Mouse (Mus musculus) T-cell, adult 2 months (primary cell): ENCODE measurements at regions not wholly inside any gene's neighbourhood (a gene's known extent, or its start where the extent isn't known, plus 50 kb on each side); places are given as distances from the start of the nearest gene placed in this dataset.
A peak's percentile ranks its signal among the peaks of the same experiment; 100 is the strongest.

ENCODE experiments used
- DNase-seq: peaks from one replicate; pipeline ENCODE4 v3.0.0; 2022; ENCODE audit warnings: low spot score

DNA sequence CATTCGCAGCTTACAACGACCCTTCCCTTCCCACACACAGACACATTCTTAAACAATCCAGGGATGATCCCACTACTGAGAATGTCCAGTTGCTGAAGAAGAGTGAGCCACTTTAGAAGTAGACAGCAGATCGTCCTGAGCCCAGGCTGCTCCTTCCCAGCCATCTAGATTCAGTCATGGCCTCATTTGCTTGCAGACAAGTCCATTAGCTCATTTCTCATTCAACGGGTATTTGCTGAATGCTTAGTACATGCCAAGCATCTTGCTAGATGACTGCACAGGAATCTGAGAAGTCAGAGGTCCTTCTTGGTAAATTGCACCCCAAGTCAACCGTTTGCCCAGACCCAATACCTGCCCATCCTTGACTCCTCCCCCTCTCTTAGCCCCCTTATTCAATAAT, 57.8 kb downstream of the Ier5 start:
- no peak for DNase-seq

GRCm38 (mm10) chr1:155040939-155041371, 58.5 kb downstream of the Ier5 start:
- DNase-seq = peak; percentile 75

DNA sequence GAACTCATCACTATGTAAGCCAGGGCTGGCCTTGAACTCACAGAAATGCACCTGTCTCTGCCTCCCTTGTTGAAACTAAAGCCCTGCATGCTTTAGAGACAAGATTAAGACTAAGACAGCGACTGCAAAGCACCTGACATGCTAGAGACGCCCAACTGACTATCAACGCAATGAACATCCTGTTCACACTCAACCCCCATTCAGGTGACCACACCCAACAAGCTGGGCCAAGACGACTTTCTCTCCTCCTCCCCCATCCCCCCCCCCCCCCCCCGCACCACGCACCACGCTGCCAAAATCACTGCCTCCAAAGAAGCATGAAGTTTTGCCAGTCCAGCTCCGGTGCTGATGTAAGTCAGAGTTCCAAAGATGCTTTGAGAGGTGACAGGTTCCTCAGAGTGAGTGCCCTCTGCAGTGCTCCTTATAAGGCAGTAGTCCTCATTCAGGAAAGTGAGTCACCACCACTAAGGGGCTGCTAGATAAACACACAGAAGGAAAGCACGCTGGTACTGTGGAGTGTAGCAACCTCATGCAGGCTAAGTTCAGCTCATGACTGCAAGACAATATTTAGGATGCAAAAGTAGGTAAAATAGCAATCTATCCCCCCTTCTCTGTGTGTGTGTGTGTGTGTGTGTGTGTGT, 59.2 kb downstream of the Ier5 start:
- DNase-seq = peak; percentile 81

GRCm38 (mm10) chr1:155038631-155039625, 60.5 kb downstream of the Ier5 start:
- peak; percentile 41 for DNase-seq

DNA sequence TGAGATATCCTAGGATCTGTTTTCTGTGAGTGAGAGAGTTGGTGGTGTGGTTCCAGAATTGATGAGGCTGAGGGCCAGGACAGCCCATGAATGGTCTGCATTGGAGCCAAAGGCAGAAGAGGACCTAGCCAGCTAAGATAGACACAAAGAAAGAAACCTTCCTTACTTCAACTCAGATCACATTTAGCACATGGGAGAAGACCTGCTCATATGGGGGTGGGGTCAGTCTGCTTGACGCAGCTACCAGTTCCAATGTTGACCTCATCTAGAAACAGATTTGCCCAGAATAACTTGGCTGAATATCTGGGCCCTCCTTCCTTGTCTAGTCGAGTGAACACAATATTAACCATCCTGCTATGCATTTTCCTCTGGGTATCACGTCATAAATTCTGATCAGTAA, 62.0 kb downstream of the Ier5 start:
- DNase-seq = no peak

DNA sequence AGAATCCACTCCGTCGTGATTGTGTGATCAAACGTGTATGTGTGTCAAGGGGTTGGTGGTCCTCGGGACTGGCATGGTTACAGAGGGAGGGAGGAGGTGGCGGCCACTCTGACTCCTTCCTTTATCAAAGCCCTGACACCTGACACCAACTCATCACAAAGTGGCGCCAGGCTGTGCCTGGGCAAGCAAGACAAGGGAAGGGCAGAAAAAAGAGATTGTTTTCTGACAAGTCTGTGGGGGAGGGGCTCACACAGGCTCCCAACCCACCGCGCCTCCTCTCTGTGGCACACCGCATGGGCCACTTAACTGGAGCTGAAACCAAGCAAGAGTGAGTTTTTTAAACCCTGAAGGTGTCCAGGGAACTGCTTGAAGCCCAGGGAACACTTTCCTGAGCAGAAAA, 68.5 kb downstream of the Ier5 start:
- DNase-seq = peak; percentile 60

DNA sequence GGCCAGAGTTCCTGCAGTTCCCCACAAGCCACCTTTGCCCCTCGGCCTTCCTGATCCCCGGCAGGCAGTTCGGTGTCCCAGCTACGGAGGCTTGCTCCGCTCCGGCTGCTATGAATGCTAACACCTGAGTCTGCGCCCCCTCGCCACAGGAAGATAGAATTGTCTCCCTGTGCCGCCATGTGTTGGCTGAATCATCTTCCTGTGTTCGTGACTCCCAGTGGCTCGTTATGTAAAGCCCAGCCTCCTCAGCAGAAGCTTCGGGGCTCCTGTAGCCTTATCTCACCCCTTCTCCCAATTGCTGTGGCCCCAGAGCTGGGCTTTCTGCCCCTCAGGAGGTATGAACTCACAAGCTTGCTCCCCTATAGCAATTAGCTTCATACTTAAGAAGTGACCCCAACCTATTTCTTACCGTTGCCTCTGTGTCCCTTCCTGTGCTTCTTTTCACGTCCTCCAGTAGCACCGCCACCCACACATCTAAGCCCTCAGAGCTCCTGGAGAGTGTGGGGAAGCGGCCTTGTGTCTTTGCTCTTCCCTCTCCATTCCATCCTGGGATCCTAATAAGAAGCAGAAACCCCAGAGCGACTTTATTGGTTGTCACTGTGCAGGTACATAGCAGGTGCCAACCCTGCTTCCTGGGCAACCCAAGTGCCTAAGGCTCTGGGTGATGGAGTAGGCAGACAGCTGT, 70.1 kb downstream of the Ier5 start:
- DNase-seq = peak; percentile 73

DNA sequence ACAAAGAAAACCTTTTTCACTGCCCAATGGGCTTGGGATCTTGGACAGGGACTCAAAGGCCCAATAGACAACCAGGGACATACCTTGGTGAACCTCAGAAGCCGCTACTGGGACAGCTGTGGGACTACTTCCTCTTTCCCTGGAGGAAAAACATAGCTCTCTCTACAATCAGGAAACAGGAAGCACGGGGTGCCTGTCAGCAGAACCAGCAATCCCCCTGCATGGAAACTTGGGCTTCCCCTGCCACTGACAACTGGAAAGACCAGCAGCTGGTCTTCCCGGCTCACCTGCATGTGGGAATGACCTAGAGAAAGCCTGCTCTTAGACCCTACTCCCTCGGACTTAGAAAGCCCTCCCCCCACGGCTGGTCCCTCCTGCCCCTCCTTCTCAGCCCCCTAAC, 70.7 kb downstream of the Ier5 start:
- DNase-seq = no peak

DNA sequence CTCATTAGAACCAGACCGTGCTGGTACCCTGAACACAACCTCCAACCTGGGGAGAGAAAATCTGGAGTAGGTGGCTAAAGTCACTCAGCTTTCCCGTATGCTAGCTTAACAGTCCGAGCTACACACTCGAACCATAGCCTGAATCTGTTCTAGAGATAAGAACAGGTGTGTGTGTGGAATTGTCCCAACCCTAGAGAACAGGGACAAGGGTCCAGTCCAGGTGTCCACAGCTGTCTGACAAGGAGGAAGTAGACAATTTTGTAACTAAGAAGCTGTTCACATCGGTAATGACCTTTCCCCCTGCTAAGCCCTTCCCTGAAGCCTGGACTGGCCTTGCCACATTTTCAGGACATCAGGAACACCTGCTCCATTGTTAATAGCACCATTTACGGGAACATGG, 71.3 kb downstream of the Ier5 start:
- DNase-seq = no peak

DNA sequence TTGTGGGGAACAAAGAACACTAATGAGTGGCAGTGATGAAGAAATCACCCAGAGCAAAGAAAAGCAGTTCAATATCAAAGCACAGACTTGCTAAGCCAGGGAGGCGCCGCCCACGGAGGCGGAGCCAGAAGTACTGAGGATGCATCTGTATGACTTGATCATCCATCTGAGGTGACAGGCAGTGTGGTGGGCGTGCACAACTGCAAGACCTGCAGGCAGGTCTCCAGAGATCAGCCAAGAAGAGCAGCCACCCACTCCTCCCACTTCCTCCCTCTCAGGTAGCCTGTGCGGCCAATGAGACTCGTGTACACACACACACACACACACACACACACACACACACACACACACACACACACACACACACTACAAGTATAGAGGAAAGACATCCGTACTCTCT, 71.9 kb downstream of the Ier5 start:
- peak; percentile 95 for DNase-seq

- peak; percentile 74 for DNase-seq
Measured at GRCm38 (mm10) chr1:155025862-155026478, 73.5 kb downstream of the Ier5 start.

DNA sequence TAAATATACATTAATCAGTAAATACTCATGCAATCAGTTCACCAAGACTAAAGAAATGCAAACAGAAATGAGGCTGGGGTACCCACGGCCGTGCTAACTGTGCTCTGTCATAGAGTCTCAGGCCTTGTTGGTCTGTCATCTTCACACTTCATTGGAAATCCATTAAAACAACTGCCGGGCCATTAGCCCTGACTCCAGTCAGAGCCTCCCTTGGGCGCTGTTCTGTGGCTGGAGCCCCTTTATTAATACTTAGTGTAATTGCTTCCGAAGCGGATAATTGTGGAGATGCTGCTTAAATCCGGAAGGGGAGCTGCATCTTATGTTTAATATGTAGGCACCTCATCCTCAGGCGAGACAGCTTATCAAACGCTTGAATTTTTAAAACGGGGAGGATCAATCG, 76.1 kb downstream of the Ier5 start:
- no peak for DNase-seq

DNA sequence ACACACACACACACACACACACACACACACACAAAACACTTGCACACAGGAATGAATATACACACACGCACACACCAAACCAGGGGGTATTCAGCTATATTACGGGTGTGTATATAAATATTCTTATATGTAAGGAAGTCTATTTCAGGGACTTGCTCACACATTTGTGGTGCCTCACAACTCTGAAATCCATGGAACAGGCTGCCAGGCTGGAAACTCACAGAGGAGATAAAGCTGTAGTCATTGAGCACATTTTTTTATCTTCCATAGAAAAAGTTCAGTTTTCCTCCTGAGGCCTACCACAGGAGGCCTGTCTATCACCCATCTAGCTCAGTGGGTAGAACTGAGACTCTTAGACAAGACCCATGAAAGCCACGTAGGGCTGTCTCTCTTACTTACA, 83.8 kb downstream of the Ier5 start:
- no peak for DNase-seq

DNA sequence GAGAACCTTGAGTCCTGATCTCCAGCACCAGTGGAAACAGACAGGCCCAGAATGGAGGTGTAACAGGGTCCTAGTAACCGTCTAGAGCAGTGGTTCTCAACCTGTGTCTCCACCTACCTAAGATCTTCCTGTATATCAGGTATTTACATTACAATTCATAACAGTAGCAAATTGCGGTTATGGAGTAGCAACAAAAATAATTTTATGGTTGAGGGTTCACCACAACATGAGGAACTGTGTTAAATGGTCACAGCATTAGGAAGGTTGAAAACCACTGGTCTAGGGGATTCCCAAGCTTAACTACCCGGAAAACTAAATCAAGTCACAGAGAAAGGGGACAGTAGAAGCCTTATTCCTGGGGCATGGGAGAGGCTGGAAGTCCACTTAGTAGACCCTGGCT, 84.5 kb downstream of the Ier5 start:
- no peak for DNase-seq

DNA sequence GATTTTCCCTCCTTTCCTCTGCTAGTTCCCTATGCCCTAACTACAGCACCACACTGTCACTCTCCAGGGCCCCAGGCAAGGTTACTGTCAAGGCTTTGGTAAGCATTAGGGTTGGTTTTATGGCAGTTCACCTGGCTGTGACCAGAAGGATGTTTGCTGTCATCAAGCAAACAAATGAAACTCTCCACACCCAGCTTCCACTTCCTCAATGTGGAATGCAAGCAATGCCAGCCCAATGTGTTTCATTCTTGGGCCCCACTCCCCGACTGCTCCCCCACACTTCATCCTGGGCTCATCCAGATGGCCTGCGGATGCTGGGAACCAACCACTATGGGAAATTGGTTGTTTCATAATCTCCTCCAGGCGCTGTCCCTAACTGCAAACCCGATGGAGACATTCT, 85.7 kb downstream of the Ier5 start:
- no peak for DNase-seq

GRCm38 (mm10) chr1:155013361-155013760, 86.1 kb downstream of the Ier5 start:
- no peak for DNase-seq

GRCm38 (mm10) chr1:155006539-155007486, 92.6 kb downstream of the Ier5 start:
- peak; percentile 81 for DNase-seq

GRCm38 (mm10) chr1:155006099-155006498, 93.3 kb downstream of the Ier5 start:
- DNase-seq = no peak

DNA sequence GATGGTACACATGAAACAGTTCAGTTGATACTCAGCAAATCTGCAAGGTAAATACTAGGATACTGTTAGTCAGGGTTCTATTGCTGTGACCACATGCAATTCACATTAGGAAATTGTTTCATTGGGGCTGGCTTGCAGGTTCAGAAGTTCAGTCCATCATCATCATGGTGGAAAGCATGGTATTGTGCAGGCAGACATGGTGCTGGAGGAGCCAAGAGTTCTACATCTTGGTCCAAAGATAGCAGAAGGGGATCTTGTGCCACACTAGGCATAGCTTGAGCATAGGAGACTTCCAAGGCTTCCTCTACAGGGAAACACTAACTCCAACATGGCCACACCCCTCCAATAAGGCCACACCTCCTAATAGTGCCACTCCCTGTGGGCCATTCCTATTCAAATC, 99.1 kb downstream of the Ier5 start:
- no peak for DNase-seq

DNA sequence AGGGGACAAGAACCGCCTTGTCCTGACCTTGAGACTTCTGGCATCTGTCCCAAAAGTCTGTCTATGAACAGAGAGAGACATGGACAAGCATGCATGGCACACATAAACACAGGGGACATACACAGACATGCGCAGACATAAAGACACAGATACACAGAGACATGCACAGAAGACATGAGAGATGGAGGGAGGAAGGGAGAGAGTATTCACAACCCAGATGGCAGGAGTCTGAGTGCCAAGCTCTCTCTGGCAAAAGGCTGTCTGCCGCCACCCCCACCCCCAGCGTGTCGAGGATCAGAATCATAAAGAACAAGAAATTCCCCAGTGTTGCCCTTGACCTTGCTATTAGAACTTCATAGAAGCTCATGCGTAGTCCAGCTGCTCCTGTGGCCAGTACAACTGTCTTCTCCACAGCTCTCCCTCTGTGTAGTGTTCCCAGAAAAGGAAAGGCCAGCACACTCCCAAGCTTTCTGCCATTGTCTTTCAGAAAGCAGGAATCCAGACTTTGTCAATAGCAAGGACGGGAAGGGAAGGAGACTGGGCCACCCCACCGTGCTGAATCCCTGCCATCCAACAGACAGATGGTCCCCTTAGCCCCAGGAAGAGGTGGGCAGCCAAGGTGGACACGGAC, 99.8 kb downstream of the Ier5 start:
- DNase-seq = no peak
